Mouse (Mus musculus): ENCODE data around the gene R3hdm4.

Gene R3hdm4

DNA sequence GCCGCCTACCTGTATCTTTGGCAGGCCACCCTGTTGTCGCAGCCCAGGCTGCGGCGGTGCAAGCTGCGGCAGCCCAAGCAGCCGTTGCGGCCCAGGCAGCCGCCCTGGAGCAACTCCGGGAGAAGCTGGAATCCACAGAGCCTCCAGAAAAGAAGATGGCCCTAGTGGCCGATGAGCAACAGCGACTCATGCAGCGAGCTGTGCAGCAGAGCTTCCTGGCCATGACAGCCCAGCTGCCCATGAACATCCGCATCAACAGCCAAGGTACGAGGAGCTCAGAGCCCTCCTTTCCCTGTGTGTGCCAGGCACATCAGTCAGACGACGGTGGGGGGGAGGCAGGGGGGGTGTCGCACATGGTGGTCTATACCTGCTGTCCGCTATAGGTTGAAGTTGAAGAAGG is 29.7 kb upstream of the R3hdm4 start:
- CTCF ChIA-PET: interaction anchor here in 3 of 4 experiments (0.7 to 2.9 kb wide), 5 partner anchors 9 to 116 kb away, joined by 3 to 11 read pairs (median 3); partner anchors contain the start of gene Wdr18 (in 2 of the 3)
- POLR2A ChIA-PET: interaction anchor here (0.5 to 2.4 kb wide), 13 partner anchors 9 to 439 kb away, joined by 3 to 9 read pairs (median 3); partner anchors contain the start of gene Wdr18 (in 3 of the 4)

DNA sequence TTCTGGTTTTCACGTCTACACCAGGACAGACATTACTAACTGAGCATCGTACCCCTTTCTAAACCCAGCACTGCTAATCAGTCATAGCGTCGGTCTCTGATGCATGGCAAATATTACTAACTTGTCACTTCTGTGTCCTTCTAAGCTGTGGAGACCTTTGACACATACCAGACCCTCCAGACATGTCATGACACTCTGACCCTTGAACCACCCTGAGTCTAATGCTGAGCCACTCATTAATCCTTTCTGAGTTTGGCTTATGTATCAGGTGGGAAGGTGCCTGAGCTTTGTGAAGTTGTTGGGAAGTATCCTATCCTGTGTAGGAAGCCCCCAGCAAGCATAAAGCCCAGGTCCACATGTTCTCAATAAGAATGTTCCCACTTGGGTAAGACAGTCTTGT is 28.9 kb upstream of the R3hdm4 start:
- CTCF ChIA-PET: interaction anchor here in 3 of 4 experiments (0.7 to 2.9 kb wide), 4 partner anchors 10 to 115 kb away, joined by 3 to 11 read pairs (median 6); partner anchors contain the start of gene Wdr18 (in 2 of the 3)
- POLR2A ChIA-PET: interaction anchor here (0.5 to 2.4 kb wide), 7 partner anchors 10 to 218 kb away, joined by 3 to 9 read pairs (median 6); partner anchors contain the start of gene Wdr18 (in 2 of the 4)

DNA sequence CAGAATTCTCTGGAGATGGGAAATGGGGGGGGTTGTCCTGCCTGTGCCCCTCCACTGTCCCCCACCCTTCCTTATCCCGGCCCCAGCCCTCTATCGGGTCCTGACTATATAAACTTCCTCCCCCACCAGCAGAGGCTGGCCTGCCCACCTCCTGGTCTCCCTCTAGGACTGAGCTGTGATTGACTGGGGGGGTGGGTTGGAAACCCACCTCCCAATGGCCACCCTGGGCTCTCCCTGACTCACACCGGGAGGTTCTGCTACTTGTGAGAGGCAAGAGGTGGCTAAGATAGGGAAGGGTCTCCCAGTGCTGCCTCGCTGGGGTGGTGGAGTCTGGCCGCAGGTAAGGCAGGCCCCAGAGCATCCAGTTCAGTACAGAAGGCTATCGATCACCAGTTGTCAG is 26.5 kb upstream of the R3hdm4 start:
- CTCF ChIA-PET: no interaction called here
- POLR2A ChIA-PET: interaction anchor here in 1 of 4 experiments (1.3 to 1.5 kb wide), 2 partner anchors 37 to 158 kb away, joined by 3 to 4 read pairs; no protein-coding TSS in a partner anchor

DNA sequence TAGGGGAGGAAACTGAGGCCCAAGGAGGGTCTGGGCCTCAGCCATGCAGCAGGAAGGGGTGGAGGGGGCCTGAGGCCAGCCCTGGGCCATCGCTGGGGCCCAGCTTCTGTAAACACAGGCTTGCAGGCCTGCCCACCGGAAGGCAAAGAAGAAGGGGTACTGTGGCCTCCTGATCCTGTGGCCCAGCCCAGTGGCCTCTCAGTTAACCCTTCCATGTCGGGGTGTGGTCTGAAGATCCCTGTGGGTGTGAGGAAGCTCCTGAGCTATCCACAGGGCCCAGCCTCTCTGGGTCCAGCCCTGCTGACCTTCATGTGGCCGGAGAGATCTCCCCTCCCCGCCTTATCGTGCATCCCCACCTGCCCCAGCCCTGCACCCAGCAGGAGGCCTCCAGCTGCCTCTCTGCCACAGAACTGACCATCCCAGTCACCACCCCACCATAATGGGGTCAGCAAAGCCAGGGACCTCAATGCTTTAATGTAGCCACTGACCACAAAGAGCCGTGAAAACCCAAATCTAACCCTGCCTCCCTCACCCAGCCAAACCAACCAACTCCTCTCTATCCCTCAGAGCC is 25.8 kb upstream of the R3hdm4 start:
- POLR2A ChIA-PET: interaction anchor here in 3 of 4 experiments (0.6 to 1.5 kb wide), 8 partner anchors 11 to 221 kb away, joined by 3 to 7 read pairs (median 4); partner anchors contain the start of genes Med16 (in 1 of the 3), Ptbp1 (in 1 of the 3) and Wdr18 (in 1 of the 3)
- CTCF ChIA-PET: interaction anchor here in 1 of 4 experiments (0.6 kb wide), 1 partner anchor 40 kb away, joined by 3 read pairs; no protein-coding TSS in a partner anchor

DNA sequence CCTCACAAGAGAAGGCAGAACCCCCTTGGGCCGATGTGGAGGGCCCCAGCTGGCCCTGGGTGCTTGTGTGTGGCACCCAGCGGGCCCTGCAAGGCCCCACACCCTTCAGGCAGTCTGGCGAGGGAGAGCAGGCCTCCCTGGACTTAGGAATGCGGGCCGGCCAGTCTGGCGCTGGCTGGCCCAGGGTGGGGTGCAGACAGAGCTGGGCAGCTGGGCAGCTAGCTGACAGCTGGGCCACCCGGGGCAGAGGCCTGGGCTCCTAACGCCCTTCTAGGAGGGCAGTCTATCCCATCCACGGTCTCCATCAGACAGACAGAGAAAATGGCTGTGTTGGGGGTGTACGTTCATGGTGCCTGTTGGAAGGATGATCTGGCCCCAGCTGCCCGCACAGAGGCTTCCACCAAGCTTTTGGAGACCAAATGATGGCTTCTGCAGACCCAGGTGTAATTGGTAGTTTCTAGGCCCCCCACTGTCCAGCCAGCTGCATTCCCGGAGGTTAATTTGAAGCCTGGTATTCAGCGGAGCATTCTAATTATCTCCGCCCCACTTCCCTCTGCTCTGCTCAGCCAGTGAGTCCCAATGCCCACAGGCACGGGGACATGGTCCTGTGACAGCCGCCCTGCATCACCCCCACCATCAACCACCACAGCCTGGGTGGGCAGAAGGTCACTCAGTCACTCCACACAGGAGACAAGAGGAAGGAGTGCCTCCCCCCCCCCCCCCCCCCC is 24.7 kb upstream of the R3hdm4 start:
- ChIA-PET CTCF (interaction anchor here in 2 of 4 experiments (0.8 to 0.9 kb wide), 2 partner anchors 20 to 574 kb away, joined by 3 to 4 read pairs; no protein-coding TSS in a partner anchor), POLR2A (interaction anchor here in 3 of 4 experiments (0.5 to 2.1 kb wide), 13 partner anchors 12 to 199 kb away, joined by 3 to 7 read pairs (median 3); partner anchors contain the start of genes Ptbp1 (in 2 of the 3), Wdr18 (in 2 of the 3), Med16 (in 1 of the 3) and Polrmt (in 1 of the 3))

DNA sequence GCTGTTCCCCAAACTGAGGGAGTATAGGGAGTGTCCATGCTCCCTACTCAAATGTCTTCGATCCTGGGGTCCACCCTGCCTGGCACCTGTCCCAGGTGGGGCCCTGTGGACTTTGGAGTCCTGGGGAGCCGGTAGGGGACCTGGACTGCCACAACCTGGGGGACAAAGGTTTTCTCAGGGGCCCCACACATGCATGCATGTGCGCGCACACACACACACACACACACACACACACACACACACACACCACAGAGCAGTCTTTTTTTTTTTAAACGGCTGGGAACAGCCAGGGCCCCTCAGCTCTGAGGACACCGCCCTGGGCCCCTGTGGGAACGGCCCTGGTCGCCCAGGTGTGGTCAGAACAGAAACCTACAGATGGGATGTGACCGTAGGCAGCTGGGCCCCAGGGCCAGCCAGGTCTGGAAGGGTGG is 22.5 kb upstream of the R3hdm4 start:
- POLR2A ChIA-PET: interaction anchor here in 2 of 4 experiments (0.5 to 1.6 kb wide), 4 partner anchors 8 to 264 kb away, joined by 3 to 5 read pairs (median 3); partner anchors contain the start of gene Med16 (in 1 of the 2)
- CTCF ChIA-PET: interaction anchor here in 1 of 4 experiments (0.7 kb wide), 1 partner anchor 1541 kb away, joined by 3 read pairs; no protein-coding TSS in a partner anchor

DNA sequence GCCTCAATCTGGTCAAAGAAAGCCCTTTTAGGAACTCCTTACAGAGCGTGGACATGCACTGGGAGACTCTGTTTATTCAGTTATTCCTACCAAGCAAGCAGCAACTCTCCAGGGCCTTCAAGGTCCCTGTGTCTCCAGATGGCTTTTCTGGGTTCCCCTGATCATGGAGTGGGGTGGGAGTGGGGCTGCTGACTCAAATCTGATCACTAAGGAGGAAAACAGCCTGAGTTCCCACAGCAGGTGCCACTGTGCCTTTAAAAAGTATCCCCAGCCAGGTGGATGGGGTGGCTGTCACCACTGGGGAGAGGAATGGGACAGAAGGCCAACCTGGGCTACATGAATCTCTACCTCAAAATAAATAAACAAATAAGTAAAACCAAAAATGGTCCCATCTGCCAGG is 22.0 kb upstream of the R3hdm4 start:
- POLR2A ChIA-PET: interaction anchor here in 1 of 4 experiments (0.7 to 0.9 kb wide), 2 partner anchors 112 to 265 kb away, joined by 3 to 6 read pairs; no protein-coding TSS in a partner anchor

DNA sequence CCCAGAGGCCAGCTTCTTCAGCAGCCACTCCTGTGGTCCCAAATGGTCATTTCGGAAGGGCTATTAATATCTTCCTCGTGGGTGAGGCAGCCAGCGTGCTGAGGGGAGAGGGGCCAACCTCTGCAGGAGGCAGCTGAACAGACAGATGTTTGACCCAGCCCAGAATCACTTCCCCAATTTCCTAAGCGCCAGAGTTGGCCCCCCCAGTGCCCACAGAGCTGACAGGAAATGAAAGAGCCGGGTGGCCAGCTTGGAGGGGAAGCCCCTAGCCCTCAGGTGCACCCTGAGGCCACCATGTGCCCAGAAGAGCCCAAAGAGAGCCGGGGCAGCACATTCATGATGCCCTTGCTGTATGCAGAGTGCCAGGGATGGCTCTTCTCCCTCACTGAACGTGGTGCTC is 19.7 kb upstream of the R3hdm4 start:
- POLR2A ChIA-PET: interaction anchor here in 1 of 4 experiments (0.7 kb wide), 1 partner anchor 253 kb away, joined by 3 read pairs; no protein-coding TSS in a partner anchor
- CTCF ChIA-PET: interaction anchor here in 1 of 4 experiments (0.6 kb wide), 1 partner anchor 666 kb away, joined by 3 read pairs; no protein-coding TSS in a partner anchor

More for the DNA sequence above, 22.0 kb upstream of the R3hdm4 start:
- CTCF ChIA-PET: interaction anchor here in 1 of 4 experiments (0.6 kb wide), 1 partner anchor 16 kb away, joined by 3 read pairs; the partner anchor contains the start of gene Arid3a

DNA sequence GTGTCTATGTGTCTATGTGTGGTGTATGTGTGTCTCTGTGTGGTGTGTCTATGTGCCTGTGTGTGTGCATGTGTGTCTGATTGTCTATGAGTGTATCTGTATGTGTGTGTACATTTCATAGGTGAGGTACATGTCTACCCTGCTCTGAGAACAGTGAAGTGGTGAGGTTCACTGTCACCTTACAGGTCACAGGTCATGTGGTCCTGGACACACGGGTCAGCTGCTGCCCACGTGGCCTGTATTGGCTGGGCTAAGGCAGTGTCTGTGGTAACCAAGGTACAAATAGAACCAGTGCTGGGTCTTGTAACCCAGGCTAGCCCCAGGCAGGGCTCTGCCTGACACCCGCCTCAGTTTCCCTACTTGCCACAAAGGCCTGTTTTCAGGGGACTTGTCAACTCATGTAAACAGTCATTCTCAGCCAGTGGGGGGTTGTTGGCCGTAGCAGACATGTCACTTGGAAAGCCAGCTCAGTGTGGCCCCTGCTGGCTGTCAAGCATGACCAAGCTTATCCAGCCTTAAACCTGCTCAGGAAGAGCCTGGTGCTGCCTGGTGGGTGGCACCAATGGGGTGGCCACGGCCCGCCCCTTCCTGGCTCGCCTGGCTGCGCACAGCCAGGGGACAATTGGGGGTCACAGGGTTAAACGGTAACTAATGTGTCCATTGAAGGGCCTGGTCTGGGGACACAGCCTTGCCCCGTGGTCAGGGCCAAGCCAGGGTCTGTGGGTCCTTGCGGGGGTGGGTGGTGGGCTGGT is 16.9 kb upstream of the R3hdm4 start:
- ChIA-PET POLR2A (interaction anchor here in 3 of 4 experiments (0.5 to 1.9 kb wide), 7 partner anchors 20 to 157 kb away, joined by 3 to 4 read pairs (median 3); partner anchors contain the start of genes Med16 (in 1 of the 3), Ptbp1 (in 1 of the 3) and Wdr18 (in 1 of the 3)), CTCF (interaction anchor here in 2 of 4 experiments (0.5 to 0.6 kb wide), 3 partner anchors 169 to 798 kb away, joined by 3 to 13 read pairs (median 6); no protein-coding TSS in a partner anchor)

DNA sequence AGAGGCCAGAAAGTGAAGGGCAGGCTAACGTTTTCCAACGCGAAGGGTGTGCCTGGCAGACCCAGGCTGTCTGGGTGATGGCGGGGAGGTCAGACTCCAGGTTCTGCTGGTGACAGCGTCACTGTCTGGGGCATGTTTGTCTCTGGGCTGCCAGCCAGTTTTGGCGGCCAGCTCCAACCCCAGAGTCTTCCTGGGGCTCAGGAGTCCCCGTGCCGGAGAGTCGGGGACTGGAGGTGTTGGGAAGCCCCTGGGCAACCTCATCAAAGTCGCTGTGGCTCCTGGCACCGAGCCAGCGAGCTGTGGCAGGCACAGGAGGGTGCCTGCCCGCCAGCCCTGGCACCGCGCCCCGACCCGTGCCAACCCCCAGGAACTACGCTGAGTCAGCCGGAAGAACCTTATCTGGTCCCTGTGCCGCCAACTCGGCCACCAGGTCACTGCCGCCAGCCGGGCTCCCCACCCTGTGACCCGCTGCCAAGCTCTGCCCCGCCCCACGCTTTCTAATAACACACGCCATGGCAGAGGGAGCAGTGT is 16.0 kb upstream of the R3hdm4 start:
- ChIA-PET CTCF (interaction anchor here in 1 of 4 experiments (0.5 kb wide), 1 partner anchor 168 kb away, joined by 13 read pairs; no protein-coding TSS in a partner anchor), POLR2A (interaction anchor here in 2 of 4 experiments (0.5 to 1.4 kb wide), 4 partner anchors 17 to 83 kb away, joined by 3 to 4 read pairs (median 3); partner anchors contain the start of gene Ptbp1 (in 1 of the 2))

DNA sequence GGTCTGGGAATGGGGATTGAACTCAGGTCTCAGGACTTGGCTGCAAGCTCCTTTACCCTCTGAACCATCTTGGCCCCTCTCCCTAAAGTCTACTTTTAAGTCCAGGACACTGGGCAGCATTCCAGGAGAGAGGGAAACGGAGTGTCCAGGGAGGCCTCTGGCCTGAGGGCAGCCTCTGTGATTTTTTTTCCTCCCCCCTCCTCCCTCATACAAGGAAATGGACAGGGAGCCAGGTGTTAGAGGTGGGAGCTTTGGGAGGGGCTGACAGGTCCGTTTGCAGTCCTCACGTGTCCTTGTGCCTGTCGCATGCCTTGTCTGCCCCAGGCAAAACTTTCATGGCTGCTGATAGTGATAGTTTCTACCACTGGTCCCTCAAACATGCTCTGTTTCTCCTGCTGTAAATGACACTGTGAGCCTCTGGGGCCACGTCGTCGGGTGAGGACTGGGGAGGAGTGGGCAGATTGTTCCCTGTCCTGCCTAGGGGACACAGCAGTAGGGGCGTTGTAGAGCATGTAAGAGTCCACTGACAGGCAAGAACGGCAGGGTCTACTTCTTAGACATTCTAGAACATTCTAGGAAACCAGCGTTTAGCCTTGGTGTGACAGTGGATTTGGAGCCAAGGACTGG is 15.4 kb upstream of the R3hdm4 start:
- CTCF ChIA-PET: interaction anchor here in 1 of 4 experiments (0.7 kb wide), 1 partner anchor 22 kb away, joined by 3 read pairs; no protein-coding TSS in a partner anchor

DNA sequence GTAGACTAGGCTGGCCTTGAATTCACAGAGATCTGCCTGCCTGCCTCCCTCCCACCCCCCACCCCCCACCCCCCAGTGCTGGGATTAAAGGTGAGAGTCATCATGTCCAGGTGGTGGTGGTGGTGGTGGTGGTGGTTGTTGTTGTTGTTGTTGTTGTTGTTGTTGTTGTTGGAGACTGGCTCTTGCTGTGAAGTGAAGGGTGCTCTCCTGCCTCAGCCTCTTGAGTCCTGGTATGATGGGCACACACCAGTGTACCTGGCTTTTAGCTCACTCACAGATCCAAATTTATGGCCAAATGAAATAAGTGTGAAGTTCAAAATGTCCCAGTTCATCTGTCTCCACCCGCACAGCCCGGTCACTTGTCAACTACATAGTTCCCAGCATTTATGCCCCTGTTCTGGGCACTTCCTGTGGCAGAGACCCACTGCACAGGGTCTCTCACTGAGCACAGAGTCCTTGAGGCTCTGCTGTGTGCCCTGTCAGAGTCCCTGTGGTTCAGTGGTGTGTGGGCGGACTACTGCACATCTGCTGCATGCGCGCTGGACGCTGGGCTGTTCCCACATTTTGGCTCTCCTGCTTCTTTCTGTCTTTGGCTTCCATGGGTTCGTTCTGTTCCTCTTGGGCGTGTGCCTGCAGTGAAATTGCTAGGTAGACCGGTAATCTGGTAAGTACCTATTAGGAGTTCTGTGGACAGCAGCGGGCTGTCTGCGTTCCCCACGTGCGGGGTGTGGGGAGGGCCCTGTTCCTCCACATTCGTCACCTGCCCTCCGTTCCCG is 14.0 kb upstream of the R3hdm4 start:
- CTCF ChIA-PET: interaction anchor here in 1 of 4 experiments (0.7 kb wide), 1 partner anchor 321 kb away, joined by 3 read pairs; the partner anchor contains the start of gene C2cd4c
- POLR2A ChIA-PET: interaction anchor here in 2 of 4 experiments (0.8 to 2.3 kb wide), 5 partner anchors 9 to 233 kb away, joined by 3 to 7 read pairs (median 5); partner anchors contain the start of genes Med16 (in 1 of the 2) and Wdr18 (in 1 of the 2)

More for the DNA sequence above, 15.4 kb upstream of the R3hdm4 start:
- POLR2A ChIA-PET: interaction anchor here in 2 of 4 experiments (1.2 to 1.6 kb wide), 4 partner anchors 18 to 72 kb away, joined by 3 to 5 read pairs (median 4); partner anchors contain the start of gene Wdr18 (in 1 of the 2)

DNA sequence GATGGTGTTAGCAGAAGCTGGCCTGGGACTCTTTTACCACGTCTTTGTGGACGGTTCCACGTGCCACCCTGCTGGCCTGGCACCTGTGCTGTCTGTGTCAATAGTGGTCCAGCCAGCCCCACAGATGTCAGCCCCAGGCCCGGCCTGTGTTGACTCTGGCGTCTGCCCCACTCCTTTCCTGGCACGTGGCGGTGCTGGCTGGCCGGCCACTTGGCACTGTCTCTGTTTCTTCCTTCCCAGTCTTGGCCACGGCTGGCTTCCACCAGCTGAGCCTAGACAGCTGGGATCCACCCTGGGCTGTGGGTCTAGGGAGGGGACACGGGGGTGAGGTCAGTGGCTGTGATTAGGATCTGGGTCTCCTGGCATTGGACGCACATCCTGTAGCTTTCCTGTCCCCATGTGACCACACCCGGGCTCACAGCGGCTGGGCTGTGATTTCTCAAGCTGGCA is 13.3 kb upstream of the R3hdm4 start:
- CTCF ChIA-PET: interaction anchor here in 1 of 4 experiments (0.7 kb wide), 1 partner anchor 320 kb away, joined by 3 read pairs; the partner anchor contains the start of gene C2cd4c
- POLR2A ChIA-PET: interaction anchor here in 2 of 4 experiments (1.5 to 2.3 kb wide), 4 partner anchors 25 to 233 kb away, joined by 3 to 7 read pairs (median 5); partner anchors contain the start of genes Med16 (in 1 of the 2) and Wdr18 (in 1 of the 2)

DNA sequence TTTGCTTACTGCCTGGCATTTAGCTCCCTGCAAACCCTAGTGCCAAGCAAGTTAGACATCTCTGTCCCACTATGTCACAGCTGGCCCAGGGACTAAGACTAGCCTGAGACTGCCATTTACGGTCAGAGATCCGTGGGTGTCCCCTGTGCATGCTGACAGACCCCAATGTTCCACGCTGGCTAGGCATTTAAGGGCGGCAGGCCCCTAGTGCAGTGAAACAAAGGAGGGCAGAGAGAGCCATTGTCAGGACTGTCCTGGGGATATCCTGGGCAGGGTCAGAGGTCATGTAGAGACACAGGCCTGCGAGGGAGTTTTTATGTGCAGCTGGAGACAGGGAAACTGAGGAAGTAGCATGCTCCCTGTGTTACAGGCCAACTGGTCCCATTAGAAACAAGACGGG is 12.9 kb upstream of the R3hdm4 start:
- CTCF ChIA-PET: interaction anchor here in 1 of 4 experiments (1.4 kb wide), 1 partner anchor 9 kb away, joined by 4 read pairs; no protein-coding TSS in a partner anchor
- POLR2A ChIA-PET: interaction anchor here in 2 of 4 experiments (0.5 to 2.3 kb wide), 5 partner anchors 25 to 234 kb away, joined by 3 to 7 read pairs (median 4); partner anchors contain the start of genes Med16 (in 1 of the 2) and Wdr18 (in 1 of the 2)

DNA sequence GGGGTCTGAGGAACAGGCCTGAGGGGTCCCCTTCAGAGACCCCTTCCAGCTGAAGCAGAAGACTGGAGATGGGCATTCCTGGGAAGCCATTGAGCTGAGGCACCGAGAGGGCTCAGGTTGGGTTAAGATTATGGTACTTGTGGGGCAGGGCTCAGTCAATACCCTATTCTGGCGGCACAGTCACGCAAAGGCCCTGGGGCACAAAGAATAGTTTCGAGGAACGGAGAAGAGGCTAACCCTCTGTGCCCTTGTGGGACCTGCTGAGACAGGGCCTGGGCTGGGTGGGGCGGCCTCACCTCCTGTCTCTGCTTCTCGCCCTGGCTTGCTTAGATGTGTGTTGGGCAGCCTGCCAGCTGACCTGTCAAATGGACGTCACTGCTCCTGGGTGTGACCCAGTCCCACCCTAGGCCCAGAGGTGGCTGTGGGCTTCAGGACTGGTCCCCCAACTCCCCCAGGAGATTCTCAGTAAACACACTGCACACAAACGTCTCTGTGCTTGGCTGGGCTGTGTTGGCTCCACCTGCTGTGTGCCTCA is 12.2 kb upstream of the R3hdm4 start:
- ChIA-PET CTCF (interaction anchor here in 3 of 4 experiments (0.5 to 1.4 kb wide), 3 partner anchors 9 to 232 kb away, joined by 3 to 4 read pairs (median 3); no protein-coding TSS in a partner anchor), POLR2A (interaction anchor here in 3 of 4 experiments (0.6 to 2.3 kb wide), 7 partner anchors 17 to 235 kb away, joined by 3 to 7 read pairs (median 3); partner anchors contain the start of genes Kiss1r (in 1 of the 3), Med16 (in 1 of the 3), Ptbp1 (in 1 of the 3) and Wdr18 (in 1 of the 3))

Data from embryonic stem cell, embryonic (primary cell).